Mouse (Mus musculus): ENCODE data around the gene Smyd3.

- TF ChIP-seq CTCF (IDR thresholded peaks at IDR 0.05), result no peak
- no peak for TF ChIP-seq EP300 (IDR thresholded peaks at IDR 0.05)
Observed at GRCm38 (mm10) chr1:179295626-179296025, 222.2 kb downstream of the Smyd3 start.
